Mouse (Mus musculus): ENCODE measurements at regions not wholly inside any gene's neighbourhood (a gene's known extent, or its start where the extent isn't known, plus 50 kb on each side); places are given as distances from the start of the nearest gene placed in this dataset.
A peak's percentile ranks its signal among the peaks of the same experiment; 100 is the strongest.

DNA sequence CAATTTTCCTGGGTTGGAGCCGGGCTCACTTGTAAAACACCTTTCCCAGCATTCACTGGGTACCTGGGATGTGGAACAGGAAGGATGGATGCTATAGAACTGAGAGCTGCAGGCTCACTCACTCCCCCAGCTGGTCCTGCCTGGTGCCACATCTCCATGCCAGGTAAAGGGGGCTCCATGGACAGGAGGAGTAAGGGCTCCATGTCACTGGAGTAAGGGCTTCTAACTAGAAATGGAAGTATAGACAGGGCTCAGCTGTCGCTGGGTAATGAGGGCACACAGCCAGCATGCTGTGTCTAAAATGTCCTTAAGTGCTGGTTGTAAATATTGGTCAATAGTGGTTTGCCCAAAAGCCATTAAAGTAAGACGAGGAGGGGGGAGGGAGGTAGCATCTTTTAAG lies 99.4 kb upstream of the Gpr12 start:
- intact Hi-C loops (cut with DNase I) = no loop called here

DNA sequence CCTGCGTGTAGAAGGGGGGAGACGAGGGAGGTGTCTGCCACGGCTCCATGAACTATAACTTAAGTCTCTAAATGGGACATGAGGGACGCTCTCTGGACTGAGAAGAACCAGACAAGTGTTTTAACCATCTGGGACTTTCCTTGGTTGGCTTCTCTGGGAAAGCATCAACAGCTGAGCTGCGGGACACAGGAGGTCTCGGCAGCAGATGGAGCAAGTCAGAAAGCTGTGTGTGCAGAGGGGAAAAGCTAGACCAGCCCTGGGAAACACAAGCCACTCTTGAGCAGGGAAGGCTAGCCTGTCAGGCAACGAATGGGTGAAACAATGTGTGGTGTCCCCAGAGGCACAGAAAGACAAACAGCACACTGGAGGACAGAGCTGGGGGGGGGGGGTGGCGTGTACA lies 98.5 kb upstream of the Gpr12 start:
- intact Hi-C loops (cut with DNase I) = no loop called here

More for the DNA sequence above, 99.4 kb upstream of the Gpr12 start:
- no peak for DNase-seq

DNA sequence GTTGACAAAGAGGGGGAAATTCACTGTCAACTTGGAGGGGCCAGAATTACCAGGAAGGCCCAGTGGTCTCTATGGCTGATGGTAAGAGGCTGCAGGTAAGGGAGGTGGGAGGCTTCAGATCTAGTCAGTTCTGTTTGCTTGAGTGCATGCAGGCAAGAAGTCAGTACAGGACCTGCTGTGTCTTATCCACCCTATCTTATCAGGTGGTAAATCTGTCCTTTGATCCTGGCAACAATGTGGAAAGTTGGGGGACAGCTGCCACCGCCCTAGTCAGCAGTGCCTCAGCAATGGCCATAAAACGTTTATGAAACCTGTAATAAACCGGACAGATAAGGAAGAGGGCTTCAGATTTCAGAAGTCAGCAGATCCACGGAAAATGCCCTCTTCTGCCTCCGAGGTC lies 97.9 kb upstream of the Gpr12 start:
- intact Hi-C loops (cut with DNase I) = no loop called here
- no peak for DNase-seq

More for the DNA sequence above, 98.5 kb upstream of the Gpr12 start:
- DNase-seq = no peak

DNA sequence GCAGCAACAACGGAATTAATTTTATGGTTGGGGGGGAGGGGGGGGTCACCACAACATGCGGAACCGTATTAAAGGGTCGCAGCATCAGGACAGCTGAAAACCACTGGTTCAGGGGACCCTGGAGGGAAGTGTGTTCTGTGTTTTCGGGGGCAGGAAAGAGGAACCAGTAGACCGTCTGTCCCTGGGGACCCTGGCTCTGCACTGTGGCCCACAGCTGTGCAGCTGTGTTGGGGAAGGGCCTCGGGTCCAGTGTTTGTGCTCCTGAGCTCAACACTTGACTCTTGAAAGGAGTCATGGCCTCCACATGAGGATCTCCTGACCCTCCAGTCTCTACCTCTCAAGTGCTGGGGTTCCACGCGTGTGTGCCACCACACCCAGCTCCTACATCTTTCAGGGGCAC lies 96.5 kb upstream of the Gpr12 start:
- peak; percentile 45 to 47 for DNase-seq
- intact Hi-C loops (cut with DNase I) = no loop called here

DNA sequence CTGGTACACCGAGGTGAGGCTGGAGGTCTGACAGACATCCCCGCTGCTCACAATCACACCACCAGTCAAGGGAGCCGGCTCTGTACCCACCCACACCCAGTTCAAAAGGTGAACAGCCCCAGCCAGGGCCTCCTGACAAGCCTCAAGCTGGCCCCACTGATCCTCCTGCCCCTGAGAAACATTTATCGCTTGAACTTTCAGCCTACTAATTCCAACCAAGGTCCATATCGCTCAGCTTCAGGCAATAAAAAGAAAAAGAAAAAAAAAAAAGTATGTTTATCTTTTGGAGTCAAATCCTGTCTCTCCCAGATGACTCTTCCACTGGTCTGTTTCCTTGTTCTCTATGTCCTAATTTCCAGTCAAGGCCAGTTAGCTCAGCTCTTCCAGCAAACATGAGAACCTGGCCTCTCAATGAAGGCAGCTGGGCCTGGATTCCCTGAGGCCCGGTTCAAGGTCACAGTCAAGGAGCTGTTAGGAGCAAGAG lies 94.2 kb upstream of the Gpr12 start:
- peak in 1 of 2 experiments; percentile 28 for DNase-seq
- intact Hi-C loops (cut with DNase I) = loop anchor here (10.0 kb wide), 2 partner anchors 546 to 636 kb away; no protein-coding TSS in a partner anchor

DNA sequence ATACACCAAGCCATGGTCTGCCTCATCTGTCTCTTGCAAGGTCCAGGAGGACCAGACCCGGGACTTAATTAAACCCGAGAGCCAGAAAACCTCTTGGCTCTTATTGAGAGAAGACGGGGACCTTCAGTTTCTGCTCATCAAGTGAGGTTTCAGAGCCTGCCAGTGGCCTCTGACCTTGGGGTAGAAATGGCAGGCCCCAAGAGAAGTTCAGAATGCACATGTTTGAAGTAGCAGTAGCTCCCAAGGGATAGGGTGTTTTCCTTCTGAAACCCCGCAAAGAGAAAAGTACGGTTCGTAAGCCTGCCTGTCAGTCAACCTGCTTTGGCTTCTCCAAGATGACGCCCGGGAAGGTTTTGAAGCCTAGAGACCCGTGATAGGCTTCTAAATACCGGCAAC lies 93.7 kb upstream of the Gpr12 start:
- DNase-seq = no peak
- intact Hi-C loops (cut with DNase I) = loop anchor here (10.0 kb wide), 2 partner anchors 546 to 636 kb away; no protein-coding TSS in a partner anchor

DNA sequence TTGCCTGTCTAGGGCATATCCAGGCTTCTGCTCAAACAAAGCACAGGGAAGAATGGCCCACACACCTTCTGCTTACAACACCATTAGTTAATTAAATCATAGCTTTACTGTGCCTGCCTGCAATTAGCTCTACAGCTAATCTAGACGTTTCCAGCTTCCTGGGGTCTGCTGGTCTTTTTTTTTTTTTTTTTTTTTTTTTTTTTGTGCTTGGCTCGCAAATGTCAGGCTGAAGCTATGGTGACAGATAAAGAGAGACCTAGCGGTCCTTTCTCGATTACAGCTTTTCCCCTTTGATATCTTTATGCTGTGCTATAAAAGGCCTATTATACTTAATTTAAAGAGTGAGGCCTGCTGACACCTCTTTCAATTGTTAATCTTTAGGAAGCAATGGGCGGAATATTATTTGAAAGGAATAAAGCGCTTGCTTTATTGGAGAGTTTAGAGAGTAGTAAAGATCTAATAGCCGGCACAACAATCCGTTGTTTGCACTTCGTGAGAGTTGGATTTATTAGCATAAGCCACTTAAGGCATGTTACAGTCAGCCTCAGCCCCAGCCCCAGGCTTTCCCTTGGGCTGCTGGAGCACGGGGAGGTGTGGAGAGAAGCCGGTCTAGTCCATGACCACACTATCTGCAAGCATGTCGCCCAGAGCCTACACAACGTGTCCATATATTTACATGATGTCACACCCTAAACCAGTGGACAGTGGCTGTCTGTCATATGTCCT lies 93.2 kb upstream of the Gpr12 start:
- intact Hi-C loops (cut with DNase I) = loop anchor here (10.0 kb wide), 2 partner anchors 547 to 637 kb away; no protein-coding TSS in a partner anchor
- DNase-seq = no peak

DNA sequence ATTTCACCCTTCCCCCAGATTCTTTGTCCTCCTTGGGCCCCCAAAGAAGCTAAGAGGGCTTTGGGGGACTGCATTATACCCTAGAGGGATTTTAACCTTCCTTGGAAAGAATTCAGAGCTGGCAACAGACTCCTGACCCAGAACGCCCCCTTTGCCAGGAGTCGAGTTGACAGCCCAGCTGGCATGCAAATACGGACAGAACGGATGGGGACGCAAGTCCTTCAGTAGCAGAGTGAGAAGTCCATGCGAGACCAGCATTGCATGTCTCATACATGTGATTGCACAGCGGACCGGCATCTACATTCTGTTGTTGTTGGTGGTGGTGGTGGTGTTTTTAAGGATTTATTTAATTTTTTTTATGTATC lies 92.1 kb upstream of the Gpr12 start:
- intact Hi-C loops (cut with DNase I) = loop anchor here (10.0 kb wide), 2 partner anchors 548 to 638 kb away; no protein-coding TSS in a partner anchor
- no peak for DNase-seq

DNA sequence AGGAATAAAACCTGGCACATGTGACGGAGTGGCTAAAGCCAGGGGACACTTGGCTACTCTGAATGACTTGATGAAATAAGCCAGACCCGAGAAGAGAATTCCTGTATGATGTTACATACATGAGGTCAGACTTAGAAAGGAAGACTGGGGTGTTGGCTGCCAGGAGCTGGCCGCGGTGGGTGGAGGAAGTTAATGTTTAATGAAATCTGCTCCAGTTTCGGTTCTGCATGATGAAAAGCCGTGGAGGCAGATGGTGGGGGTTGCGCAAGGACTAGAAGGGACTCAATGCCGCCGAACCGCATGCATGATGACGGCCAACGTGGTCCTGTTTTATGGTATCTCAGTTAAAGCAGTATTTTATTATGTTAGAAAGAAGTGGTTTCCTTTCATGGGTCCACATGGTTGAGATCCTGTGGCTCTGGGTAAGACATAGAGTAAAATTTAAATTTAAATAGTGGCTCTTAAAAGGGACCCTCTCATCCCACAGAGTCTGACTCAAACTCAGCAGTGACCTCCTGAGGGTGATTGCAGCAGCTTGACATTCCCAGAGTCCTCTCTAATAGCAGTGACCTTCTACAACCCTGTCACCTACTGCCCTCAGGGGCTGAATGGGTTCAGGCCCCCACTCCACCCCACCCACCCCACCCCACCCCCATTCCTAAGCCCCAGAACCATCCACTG lies 91.6 kb upstream of the Gpr12 start:
- peak; percentile 67 for DNase-seq
- intact Hi-C loops (cut with DNase I) = loop anchor here (10.0 kb wide), 2 partner anchors 548 to 638 kb away; no protein-coding TSS in a partner anchor

DNA sequence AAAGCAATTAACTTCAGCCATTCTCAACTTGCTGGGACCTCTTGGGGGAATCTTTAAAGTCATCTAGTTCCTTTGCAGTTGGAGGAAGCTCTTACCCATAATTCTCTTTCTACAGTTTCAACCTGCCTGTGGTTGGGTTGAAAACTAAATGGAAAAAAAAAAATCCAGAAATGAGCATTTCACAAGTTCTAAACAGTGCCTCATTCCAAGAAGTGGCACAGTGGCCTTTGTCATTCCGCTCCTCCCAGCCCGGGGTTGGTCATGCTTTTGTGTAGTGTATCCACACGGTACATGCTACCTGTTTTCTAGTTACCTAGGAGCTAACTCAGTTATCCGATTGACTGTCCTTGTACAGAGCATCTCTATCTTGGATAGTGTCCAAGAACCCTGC lies 90.8 kb upstream of the Gpr12 start:
- no peak for DNase-seq
- intact Hi-C loops (cut with DNase I) = loop anchor here (1.0 to 10.0 kb wide), 4 partner anchors 30 to 639 kb away; no protein-coding TSS in a partner anchor

DNA sequence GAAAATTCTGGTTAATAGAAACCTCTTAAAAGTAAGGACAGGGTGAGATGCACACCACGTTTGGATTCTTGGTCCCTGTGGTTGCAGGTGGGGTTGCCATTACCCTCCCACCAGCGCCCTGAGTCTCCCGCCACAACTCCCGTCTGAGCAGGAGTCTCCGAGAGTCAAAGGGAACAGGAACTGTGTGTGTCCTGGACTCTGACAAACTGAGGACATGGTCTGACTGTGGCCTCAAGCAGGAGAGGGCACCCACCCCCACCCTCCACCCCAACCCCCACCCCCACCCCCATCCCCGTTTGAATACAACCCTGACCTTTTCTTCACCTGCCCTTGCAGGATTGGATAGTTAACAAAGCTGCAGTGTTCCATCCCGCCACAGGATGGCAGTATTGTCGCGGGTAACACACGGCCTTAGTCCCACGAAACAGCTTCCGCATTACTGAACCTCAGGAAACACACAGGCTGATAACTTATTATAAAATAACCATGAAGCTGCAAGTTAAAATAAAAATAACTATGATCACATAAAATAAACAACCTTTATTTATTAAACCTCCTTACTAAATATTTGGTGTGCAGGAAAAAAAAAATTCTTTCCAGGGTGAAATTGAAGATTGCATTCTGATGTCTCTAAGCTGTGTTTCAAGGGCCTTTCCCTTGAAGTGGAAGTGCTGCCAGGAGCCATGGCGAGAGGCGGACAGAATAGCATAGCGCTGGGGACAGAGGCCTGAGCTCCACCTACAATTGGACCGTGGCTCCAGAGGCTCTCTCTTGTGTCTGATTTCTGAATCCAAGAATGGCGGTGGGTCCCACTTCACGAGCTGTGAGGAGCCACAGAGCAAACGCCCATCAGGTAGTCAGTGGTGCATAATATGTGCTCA lies 90.2 kb upstream of the Gpr12 start:
- DNase-seq = peak; percentile 71 to 82
- intact Hi-C loops (cut with DNase I) = loop anchor here (1.0 to 10.0 kb wide), 4 partner anchors 31 to 640 kb away; no protein-coding TSS in a partner anchor

DNA sequence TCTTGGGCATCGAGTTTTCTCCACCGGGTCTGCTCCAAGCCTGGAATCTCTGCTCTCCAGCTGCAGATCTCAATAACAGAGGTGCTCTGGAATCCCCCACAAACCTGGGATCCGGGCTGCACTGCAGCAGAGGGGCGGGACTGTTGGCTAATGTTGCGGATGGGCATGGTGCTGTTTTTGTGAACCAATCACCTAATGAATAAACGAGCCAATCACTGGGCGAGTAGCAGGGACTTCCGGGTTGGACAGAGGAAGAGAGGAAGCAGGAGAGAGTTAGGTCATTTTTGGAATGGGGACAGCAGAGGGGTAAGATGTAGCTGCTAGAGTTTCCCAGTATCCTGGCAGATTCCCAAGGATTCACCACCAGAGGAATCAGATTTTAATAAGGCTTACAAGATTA lies 76.7 kb upstream of the Gpr12 start:
- DNase-seq = no peak
- intact Hi-C loops (cut with DNase I) = no loop called here

DNA sequence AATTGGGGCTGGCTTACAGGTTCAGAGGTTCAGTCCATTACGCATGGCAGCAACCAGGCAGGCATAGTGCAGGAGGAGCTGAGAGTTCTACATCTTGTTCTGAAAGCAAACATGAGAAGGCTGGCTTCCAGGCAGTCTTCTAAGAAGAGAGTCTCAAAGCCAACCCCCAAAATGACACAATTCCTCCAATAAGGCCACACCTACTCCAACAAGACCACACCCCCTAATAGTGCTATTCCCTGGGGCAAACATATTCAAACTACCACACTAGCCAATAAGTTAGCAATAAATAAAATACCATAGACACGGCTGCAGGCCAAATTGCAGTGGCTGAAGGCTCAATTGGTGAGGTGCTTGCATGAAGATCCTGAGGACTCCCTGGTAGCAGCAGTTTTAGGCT lies 72.2 kb upstream of the Gpr12 start:
- no peak for DNase-seq
- intact Hi-C loops (cut with DNase I) = no loop called here

DNA sequence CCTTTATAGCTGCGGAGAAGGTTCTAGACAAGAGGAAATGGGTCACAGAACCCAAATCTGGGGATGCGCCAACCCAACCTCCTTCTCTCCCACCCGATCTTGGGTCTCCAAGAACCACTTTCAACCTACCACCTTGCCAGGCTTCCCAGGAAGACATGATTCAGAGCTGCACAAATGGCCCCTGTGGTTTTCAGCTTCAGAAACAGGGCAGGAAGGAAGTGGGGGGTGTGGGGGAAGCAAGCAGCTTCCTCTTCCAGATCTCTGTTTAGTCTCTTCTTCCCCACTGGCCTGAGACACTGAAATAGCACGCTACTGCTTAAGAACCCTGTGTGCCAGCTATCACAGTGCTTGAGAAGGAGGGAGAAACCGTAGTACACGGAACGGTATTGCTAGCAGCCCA lies 70.4 kb upstream of the Gpr12 start:
- intact Hi-C loops (cut with DNase I) = no loop called here
- DNase-seq = no peak

DNA sequence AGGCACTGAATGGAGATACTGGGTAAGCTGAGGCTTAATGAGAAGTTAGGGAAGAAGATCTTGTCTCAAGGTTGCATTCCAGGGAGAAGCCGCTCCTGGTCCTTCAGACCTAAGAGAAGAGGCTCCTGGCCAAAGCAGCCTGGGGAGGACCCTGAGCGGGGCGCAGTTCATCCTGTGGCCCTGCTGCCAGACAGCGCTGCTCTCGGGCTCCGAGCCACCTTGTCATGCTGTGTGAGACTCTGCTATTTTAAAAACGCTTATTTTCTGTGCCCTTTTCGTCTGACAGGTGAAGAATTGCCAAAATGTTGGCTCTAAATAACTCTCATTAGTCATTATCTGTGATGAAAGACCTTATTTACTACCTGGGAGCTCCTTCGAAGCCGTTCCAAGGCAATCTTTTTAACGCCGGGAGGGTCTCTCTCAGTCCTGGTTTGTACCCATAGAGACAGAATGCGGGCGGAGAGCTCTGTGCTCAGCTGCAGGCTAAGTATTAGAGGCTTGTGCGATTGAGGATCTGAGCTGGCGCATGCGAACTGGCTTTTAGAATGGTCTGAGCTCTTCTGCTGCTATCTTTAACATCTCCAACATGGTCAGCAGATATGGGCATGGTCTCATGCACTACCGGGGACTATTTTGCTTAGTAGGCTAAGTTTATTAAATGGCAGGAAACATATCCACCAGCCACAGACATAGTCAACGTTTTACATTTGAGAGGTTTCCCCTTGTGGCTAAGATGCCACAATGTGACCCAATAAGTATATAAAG lies 68.8 kb upstream of the Gpr12 start:
- intact Hi-C loops (cut with DNase I) = no loop called here
- no peak for DNase-seq

DNA sequence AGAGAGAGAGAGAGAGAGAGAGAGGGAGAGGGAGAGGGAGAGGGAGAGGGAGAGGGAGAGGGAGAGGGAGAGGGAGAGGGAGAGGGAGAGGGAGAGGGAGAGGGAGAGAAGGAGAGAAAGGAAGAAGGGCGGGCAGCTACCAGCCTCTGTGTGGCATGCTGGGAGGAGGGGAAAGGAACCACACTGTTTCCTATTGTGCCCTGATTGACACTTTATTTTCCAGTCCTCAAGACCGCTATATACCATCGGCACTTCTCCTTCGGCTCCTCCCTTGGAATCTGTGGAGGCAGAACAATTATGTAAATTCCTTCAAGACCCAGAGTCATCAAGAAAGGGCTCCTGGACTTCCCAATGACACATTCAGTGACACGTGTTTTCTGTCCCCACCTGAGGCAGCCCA lies 67.8 kb upstream of the Gpr12 start:
- intact Hi-C loops (cut with DNase I) = no loop called here

DNA sequence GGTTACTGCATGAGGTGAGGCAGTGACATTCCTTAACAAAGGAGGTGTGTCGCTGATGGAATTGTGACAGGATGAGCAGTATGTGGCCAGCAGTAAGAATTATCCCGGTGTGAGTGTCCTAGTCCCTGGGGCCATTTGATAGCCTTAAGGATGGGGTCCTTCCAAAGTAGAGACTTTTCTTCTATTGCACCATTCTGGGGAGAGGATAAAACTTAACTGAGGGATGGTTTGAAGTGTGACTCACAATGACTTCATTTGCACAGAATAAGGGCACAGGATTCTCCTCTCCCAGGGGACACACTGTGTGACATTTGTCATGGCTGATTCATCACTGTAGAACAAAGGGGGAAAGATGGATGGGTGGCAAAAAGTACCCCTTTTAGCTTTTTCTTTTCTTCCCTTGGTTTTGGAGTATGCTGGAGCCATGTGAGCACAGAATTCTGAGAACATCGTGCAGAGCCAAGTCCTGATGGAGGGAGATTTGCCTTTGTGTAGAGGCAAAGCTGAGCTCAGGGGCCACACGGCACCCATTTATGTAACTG lies 63.6 kb upstream of the Gpr12 start:
- no peak for DNase-seq
- intact Hi-C loops (cut with DNase I) = no loop called here

More for the DNA sequence above, 67.8 kb upstream of the Gpr12 start:
- DNase-seq = no peak

DNA sequence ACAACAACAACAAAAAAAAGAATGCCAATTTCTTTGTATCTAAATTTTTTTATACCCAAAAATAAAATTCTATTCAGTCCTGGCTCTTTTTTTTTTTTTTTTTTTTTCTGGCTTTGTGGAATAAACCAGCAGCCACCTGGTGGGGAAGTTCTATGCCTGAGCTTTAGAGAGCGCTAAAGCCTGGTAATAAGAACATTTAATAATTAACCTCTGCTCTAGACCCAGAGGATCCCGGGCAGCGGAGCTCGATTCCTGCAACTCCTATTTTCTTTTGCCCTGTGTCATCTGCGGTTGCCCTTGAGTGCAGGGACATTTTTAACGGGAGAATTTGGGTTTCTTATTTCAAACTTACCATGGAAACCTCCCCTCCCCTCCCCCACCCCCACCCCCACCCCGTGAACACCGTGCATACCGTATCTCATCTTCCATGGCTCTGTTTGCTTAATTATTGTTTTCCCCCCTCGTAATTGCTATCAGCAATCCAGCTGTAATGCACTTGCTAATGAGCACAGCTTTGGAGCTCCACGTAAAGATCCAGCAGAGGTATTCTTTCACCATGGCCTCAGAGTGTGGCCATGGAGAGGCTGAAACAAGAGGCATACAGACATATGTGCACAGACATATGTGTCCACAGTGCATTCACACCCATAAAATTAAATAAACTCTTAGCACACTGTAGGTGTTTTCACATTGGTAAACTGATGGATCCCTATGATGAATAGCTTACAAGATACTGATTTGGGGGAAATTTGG lies 62.8 kb upstream of the Gpr12 start:
- intact Hi-C loops (cut with DNase I) = no loop called here
- DNase-seq = no peak

DNA sequence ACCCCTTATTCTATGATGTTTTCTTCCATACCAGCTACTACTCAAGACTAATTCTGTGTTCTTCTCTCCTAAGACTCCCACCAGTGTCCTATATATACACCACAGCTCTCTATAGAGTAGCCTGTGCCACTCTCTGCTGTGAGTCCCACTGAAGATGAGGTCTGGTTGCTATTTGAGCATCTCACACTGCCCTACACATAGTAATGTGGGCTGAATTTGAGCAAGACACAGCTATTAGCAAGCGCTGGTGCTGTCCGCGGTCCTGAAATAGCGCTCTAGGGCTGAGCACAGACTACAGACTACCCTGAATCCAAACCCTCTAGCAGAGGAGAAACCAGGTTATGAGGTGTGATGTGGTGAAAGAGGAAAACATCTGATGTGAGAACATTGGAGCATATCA lies 59.5 kb upstream of the Gpr12 start:
- intact Hi-C loops (cut with DNase I) = no loop called here
- peak; percentile 71 to 80 for DNase-seq
